Mouse (Mus musculus): ENCODE results near the gene Prdm15. TPM values are rescaled to one million over a fixed set of nuclear protein-coding genes. Genes with fewer than 3 reads are reported as not detected.

Prdm15 gene
- total and polyA plus RNA-seq, 3 experiments: 6.4 to 7.9 (median 7.3) TPM

DNA sequence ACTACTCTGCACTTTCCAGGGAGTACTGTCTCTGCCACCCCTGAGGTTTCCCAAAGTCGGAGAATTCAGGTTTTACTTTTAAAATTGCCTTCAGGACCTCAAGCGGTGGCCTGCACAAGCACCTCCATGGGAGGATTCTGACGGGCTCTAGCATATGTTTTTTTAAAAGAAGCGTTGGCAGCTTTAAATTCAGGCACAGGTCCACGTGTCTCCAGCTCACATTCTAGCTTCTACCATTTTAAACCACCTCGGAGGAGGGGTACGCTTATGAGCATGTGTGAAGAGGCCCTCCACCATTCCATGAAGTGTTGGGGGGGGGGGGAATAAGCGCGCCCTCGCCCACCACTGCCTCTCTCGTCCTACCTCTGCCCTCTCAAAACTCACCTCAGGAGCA, 986 bp downstream of the Prdm15 start:
- H3K4me1 ChIP-seq (ENCODE audit: control insufficient read depth in 1 of 2, insufficient read depth in 2 of 2): peaks cover 27 to 60% of the 10 kb centered on the region in 2 experiments
- peak overlapping the region; percentile 94 for H3K9ac ChIP-seq (ENCODE audit: insufficient read depth, low read depth)
- peak overlapping the region; percentile 77 for H3K27ac ChIP-seq (ENCODE audit: insufficient read depth, low read depth)
- peak overlapping the region; percentile 67 to 88 (median 86) for H3K4me3 ChIP-seq (replicated peaks in 1 of 3; ENCODE audit: low read depth in 2 of 3, low read length in 2 of 3, poor library complexity in 1 of 3)
- dilution Hi-C loops (cut with MboI; ENCODE audit: extremely low pct_ligation_motif_present, extremely low pct_unique_long_range_greater_than_20kb, low sequenced_read_pairs) (no loop called here), in situ Hi-C loops (cut with MboI; ENCODE audit: low pct_ligation_motif_present, low pct_unique_long_range_greater_than_20kb, low sequenced_read_pairs) (no loop called here)
- no peaks in the 10 kb centered on the region for H3K27me3 ChIP-seq (replicated peaks)
- H3K4me2 ChIP-seq (ENCODE audit: insufficient read depth, low read depth, poor library complexity, severe bottlenecking): peak overlapping the region; percentile 84
- peaks cover 11% of the 10 kb centered on the region for H3K79me2 ChIP-seq (replicated peaks; ENCODE audit: control insufficient read depth, extremely low read depth, insufficient read depth, poor library complexity, severe bottlenecking)
- peaks cover 2 to 40% of the 10 kb centered on the region in 2 experiments for H3K36me3 ChIP-seq (replicated peaks in 1 of 2; ENCODE audit: control insufficient read depth in 1 of 2, insufficient read depth in 1 of 2, low read length in 1 of 2)
- peak; percentile 94 for TF ChIP-seq MYC (IDR thresholded peaks at IDR 0.05; ENCODE audit: low read depth, low read length)
- no peak; the same call in 1 of the 2 replicates for TF ChIP-seq RAD21 (IDR thresholded peaks at IDR 0.05; ENCODE audit: low read depth, low read length)
- TF ChIP-seq MXI1 (IDR thresholded peaks at IDR 0.05; ENCODE audit: low read depth, low read length): peak; percentile 92
- no peak for TF ChIP-seq BHLHE40 (IDR thresholded peaks at IDR 0.05; ENCODE audit: low read depth, low read length)
- peak; percentile 33; the same call in 1 of the 2 replicates for TF ChIP-seq SIN3A (IDR thresholded peaks at IDR 0.05; ENCODE audit: low read length)
- peak; percentile 42; the same call in 1 of the 2 replicates for TF ChIP-seq NELFE (IDR thresholded peaks at IDR 0.05; ENCODE audit: low read depth, low read length)
- peak; percentile 13; the same call in 1 of the 2 replicates for TF ChIP-seq ETS1 (conservative IDR thresholded peaks at IDR 0.05; ENCODE audit: low read depth, low read length)
- peak; percentile 88 for TF ChIP-seq MAX (IDR thresholded peaks at IDR 0.05; ENCODE audit: low read length)
- TF ChIP-seq CHD1 (IDR thresholded peaks at IDR 0.05; ENCODE audit: low read depth, low read length): peak; percentile 38; the same call in 1 of the 2 replicates
- TF ChIP-seq POLR2A (IDR thresholded peaks at IDR 0.05; ENCODE audit: low read depth, low read length): no peak
- TF ChIP-seq GABPA (IDR thresholded peaks at IDR 0.05; ENCODE audit: insufficient replicate concordance, low read depth, low read length): no peak
- peak; percentile 57 for DNase-seq (ENCODE audit: extremely low read depth)
- no peaks in the 10 kb centered on the region for H3K9me3 ChIP-seq (replicated peaks; ENCODE audit: low read length)

DNA sequence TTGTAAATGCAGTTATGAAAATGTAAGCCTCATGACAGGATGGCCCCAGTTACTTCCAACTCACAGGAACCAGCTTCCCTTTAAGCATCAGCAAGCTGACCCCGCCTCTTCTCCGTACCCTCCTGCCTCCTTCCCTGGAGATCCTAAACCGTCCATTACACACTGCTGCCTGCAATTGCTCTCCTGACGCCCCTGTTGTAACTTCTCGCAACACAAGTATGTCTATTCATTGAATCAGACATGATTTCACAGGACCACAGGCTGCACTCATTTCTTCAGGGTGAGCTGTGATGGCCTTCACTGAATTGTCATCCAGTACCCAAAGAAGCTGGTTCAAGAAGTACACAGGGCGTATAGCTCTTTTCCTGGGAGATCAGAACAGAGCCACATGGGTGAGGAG, 2.8 kb downstream of the Prdm15 start:
- Histone ChIP-seq H3K9ac (ENCODE audit: insufficient read depth, low read depth) (no peak overlapping the region), H3K4me1 (ENCODE audit: control insufficient read depth in 1 of 2, insufficient read depth in 2 of 2) (peaks cover 38 to 78% of the 10 kb centered on the region in 2 experiments), H3K4me2 (ENCODE audit: insufficient read depth, low read depth, poor library complexity, severe bottlenecking) (no peak overlapping the region), H3K9me3 (replicated peaks; ENCODE audit: low read length) (no peaks in the 10 kb centered on the region), H3K27ac (ENCODE audit: insufficient read depth, low read depth) (no peak overlapping the region), H3K79me2 (replicated peaks; ENCODE audit: control insufficient read depth, extremely low read depth, insufficient read depth, poor library complexity, severe bottlenecking) (peaks cover 11% of the 10 kb centered on the region), H3K36me3 (replicated peaks in 1 of 2; ENCODE audit: control insufficient read depth in 1 of 2, insufficient read depth in 1 of 2, low read length in 1 of 2) (peaks cover 2 to 38% of the 10 kb centered on the region in 2 experiments), H3K27me3 (replicated peaks) (no peaks in the 10 kb centered on the region), H3K4me3 (replicated peaks in 1 of 3; ENCODE audit: low read depth in 2 of 3, low read length in 2 of 3, poor library complexity in 1 of 3) (no peak overlapping the region)
- DNase-seq (ENCODE audit: extremely low read depth): no peak
- in situ Hi-C loops (cut with MboI; ENCODE audit: low pct_ligation_motif_present, low pct_unique_long_range_greater_than_20kb, low sequenced_read_pairs): no loop called here
- dilution Hi-C loops (cut with MboI; ENCODE audit: extremely low pct_ligation_motif_present, extremely low pct_unique_long_range_greater_than_20kb, low sequenced_read_pairs): no loop called here
- TF ChIP-seq POLR2AphosphoS2 (IDR thresholded peaks at IDR 0.05; ENCODE audit: low read depth, low read length): no peak
- no peak for TF ChIP-seq IRF4 (IDR thresholded peaks at IDR 0.05; ENCODE audit: low read depth, low read length)
- no peak for TF ChIP-seq MAFK (IDR thresholded peaks at IDR 0.05; ENCODE audit: insufficient replicate concordance, low read length)
- TF ChIP-seq MAZ (IDR thresholded peaks at IDR 0.05; ENCODE audit: low read depth, low read length): no peak
- no peak for TF ChIP-seq JUN (IDR thresholded peaks at IDR 0.05; ENCODE audit: insufficient read depth, low read depth, low read length)
- no peak for TF ChIP-seq POLR2A (IDR thresholded peaks at IDR 0.05; ENCODE audit: low read depth, low read length)
- TF ChIP-seq ZNF384 (IDR thresholded peaks at IDR 0.05; ENCODE audit: low read depth, low read length): no peak
- no peak for TF ChIP-seq JUND (conservative IDR thresholded peaks at IDR 0.05; ENCODE audit: low read depth, low read length)

Measured in CH12.LX (cell line).